Mouse (Mus musculus) embryonic facial prominence, embryonic 12.5 days (tissue): ENCODE data around the gene Hrg. TPM values are rescaled to one million over a fixed set of nuclear protein-coding genes. Genes with fewer than 3 reads are reported as not detected.

Experiments
- ATAC-seq: fragments of 200-750 bp; cut with Nextera tagmentation; 2 replicates; pipeline ENCODE4 v1.8.0; 2017; ENCODE audit not compliant: insufficient number of reproducible peaks, insufficient read depth, low FRiP score, low TSS enrichment
- H3K27ac ChIP-seq: fragments of 300-500 bp; sonication (generic); 2 replicates; pipeline ENCODE4 v1.5.1; 2016; ENCODE audit warnings: mild to moderate bottlenecking
- H3K27me3 ChIP-seq: fragments of 300-500 bp; sonication (generic); 2 replicates; pipeline ENCODE4 v1.6.1; 2016; ENCODE audit warnings: mild to moderate bottlenecking, moderate library complexity
- H3K36me3 ChIP-seq: fragments of 300-500 bp; sonication (generic); 2 replicates; pipeline ENCODE4 v1.6.1; 2016; ENCODE audit warnings: mild to moderate bottlenecking
- H3K4me1 ChIP-seq: fragments of 300-500 bp; sonication (generic); 2 replicates; pipeline ENCODE4 v1.6.1; 2016
- H3K4me2 ChIP-seq: fragments of 300-500 bp; sonication (generic); replicated peaks from 2 replicates; pipeline ENCODE4 v1.6.1; 2016; ENCODE audit warnings: mild to moderate bottlenecking, moderate library complexity
- H3K4me3 ChIP-seq: fragments of 300-500 bp; sonication (generic); 2 replicates; pipeline ENCODE4 v1.5.1; 2016; ENCODE audit warnings: mild to moderate bottlenecking
- H3K9ac ChIP-seq: fragments of 300-500 bp; sonication (generic); 2 replicates; pipeline ENCODE4 v1.6.1; 2016; ENCODE audit warnings: mild to moderate bottlenecking, moderate library complexity
- H3K9me3 ChIP-seq: fragments of 300-500 bp; sonication (generic); 2 replicates; pipeline ENCODE4 v1.6.1; 2016; ENCODE audit warnings: mild to moderate bottlenecking, moderate library complexity
- WGBS: fragments of 180-500 bp; shearing (Covaris S2); methylation state at CpG from one replicate; pipeline ENCODE4 v1.1.7; 2016; 5-methylcytosine and 5-hydroxymethylcytosine counted together
- polyA plus RNA-seq: library from polyadenylated mRNA; unstranded; fragments of >200 nt; fragmentation: Nextera tagmentation; extraction: Ambion mirVana; gene quantifications from 2 replicates; pipeline ENCODE4 v1.2.1, GENCODE M21; 2016

Gene Hrg
- polyA plus RNA-seq: not detected in 2 replicates

- H3K27ac ChIP-seq: no peak within 1 kb of the TSS
- WGBS: 92% methylated on average over 6 of the region's 6 CpGs
- no peaks in the 10 kb centered on the region for H3K9me3 ChIP-seq
- no peaks in the 10 kb centered on the region for H3K36me3 ChIP-seq
- H3K4me2 ChIP-seq: no peak within 1 kb of the TSS
- no peak within 1 kb of the TSS for H3K9ac ChIP-seq
- no peak for ATAC-seq
- no peaks in the 10 kb centered on the region for H3K27me3 ChIP-seq
- H3K4me1 ChIP-seq: no peaks in the 10 kb centered on the region
- no peak within 1 kb of the TSS for H3K4me3 ChIP-seq
These were observed at the start of gene Hrg for GRCm38 (mm10) chr16:22950840-22951395. TSS of gene Hrg (plus strand) at chr16:22951072.

GRCm38 (mm10) chr16:22901326-22901725, 49.5 kb upstream of the Hrg start:
- Histone ChIP-seq H3K4me2 (no peak overlapping the region), H3K4me3 (no peak overlapping the region), H3K4me1 (no peaks in the 10 kb centered on the region), H3K9ac (no peak overlapping the region), H3K27me3 (no peaks in the 10 kb centered on the region), H3K27ac (no peak overlapping the region), H3K36me3 (no peaks in the 10 kb centered on the region), H3K9me3 (no peaks in the 10 kb centered on the region)
- WGBS: 80% methylated on average over 3 of the region's 3 CpGs
- ATAC-seq: no peak

GRCm38 (mm10) chr16:22909290-22909689, 41.6 kb upstream of the Hrg start:
- Histone ChIP-seq H3K4me3 (no peak overlapping the region), H3K27me3 (no peaks in the 10 kb centered on the region), H3K9ac (no peak overlapping the region), H3K9me3 (no peaks in the 10 kb centered on the region), H3K4me2 (no peak overlapping the region), H3K4me1 (no peaks in the 10 kb centered on the region), H3K36me3 (no peaks in the 10 kb centered on the region), H3K27ac (no peak overlapping the region)
- no peak for ATAC-seq
- 86% methylated on average over 6 of the region's 6 CpGs for WGBS

- ATAC-seq: no peak
- 77% methylated on average over 3 of the region's 3 CpGs for WGBS
- no peak overlapping the region for H3K27ac ChIP-seq
- H3K4me2 ChIP-seq: no peak overlapping the region
- H3K9me3 ChIP-seq: no peaks in the 10 kb centered on the region
- no peak overlapping the region for H3K9ac ChIP-seq
- no peaks in the 10 kb centered on the region for H3K4me1 ChIP-seq
- no peaks in the 10 kb centered on the region for H3K27me3 ChIP-seq
- no peak overlapping the region for H3K4me3 ChIP-seq
- no peaks in the 10 kb centered on the region for H3K36me3 ChIP-seq
These were observed 38.9 kb upstream of the Hrg start for GRCm38 (mm10) chr16:22911986-22912385.

- Histone ChIP-seq H3K4me1 (no peaks in the 10 kb centered on the region), H3K9ac (no peak overlapping the region), H3K4me2 (no peak overlapping the region), H3K9me3 (no peaks in the 10 kb centered on the region), H3K27ac (no peak overlapping the region), H3K27me3 (no peaks in the 10 kb centered on the region), H3K4me3 (no peak overlapping the region), H3K36me3 (no peaks in the 10 kb centered on the region)
- ATAC-seq: no peak
- WGBS: 80% methylated on average over 6 of the region's 6 CpGs
These were observed 38.0 kb upstream of the Hrg start for GRCm38 (mm10) chr16:22912886-22913285.

GRCm38 (mm10) chr16:22914276-22914675, 36.6 kb upstream of the Hrg start:
- Histone ChIP-seq H3K4me1 (peaks cover 5% of the 10 kb centered on the region; the same call in 1 of the 2 replicates), H3K4me3 (no peak overlapping the region)
- no peak for ATAC-seq

GRCm38 (mm10) chr16:22918034-22918433, 32.8 kb upstream of the Hrg start, which contains the start of gene Fetub:
TSS of gene Fetub (plus strand) at chr16:22918334.
- Histone ChIP-seq H3K4me3 (no peak within 1 kb of the TSS), H3K9me3 (no peaks in the 10 kb centered on the region), H3K36me3 (no peaks in the 10 kb centered on the region), H3K4me2 (peak within 1 kb of the TSS; percentile 24; the same call in 1 of the 2 replicates), H3K4me1 (peaks cover 11% of the 10 kb centered on the region; the same call in 1 of the 2 replicates), H3K27me3 (no peaks in the 10 kb centered on the region), H3K27ac (no peak within 1 kb of the TSS), H3K9ac (no peak within 1 kb of the TSS)
- 86% methylated on average over 5 of the region's 5 CpGs for WGBS
- ATAC-seq: no peak

More at GRCm38 (mm10) chr16:22914276-22914675, 36.6 kb upstream of the Hrg start:
- Histone ChIP-seq H3K27me3 (no peaks in the 10 kb centered on the region), H3K27ac (no peak overlapping the region), H3K4me2 (no peak overlapping the region), H3K9me3 (no peaks in the 10 kb centered on the region), H3K36me3 (no peaks in the 10 kb centered on the region), H3K9ac (no peak overlapping the region)

GRCm38 (mm10) chr16:22918664-22919312, 32.1 kb upstream of the Hrg start:
- Histone ChIP-seq H3K27ac (no peak overlapping the region), H3K4me1 (peaks cover 11% of the 10 kb centered on the region; the same call in 1 of the 2 replicates), H3K9me3 (no peaks in the 10 kb centered on the region), H3K4me2 (peak overlapping the region; percentile 24; the same call in 1 of the 2 replicates), H3K27me3 (no peaks in the 10 kb centered on the region), H3K9ac (no peak overlapping the region), H3K36me3 (no peaks in the 10 kb centered on the region), H3K4me3 (no peak overlapping the region)
- peak; percentile 35; the same call in 1 of the 2 replicates for ATAC-seq
- 41% methylated on average over 15 of the region's 15 CpGs for WGBS

GRCm38 (mm10) chr16:22919971-22920854, 30.7 kb upstream of the Hrg start:
- H3K9ac ChIP-seq: no peak overlapping the region
- H3K36me3 ChIP-seq: no peaks in the 10 kb centered on the region
- WGBS: 46% methylated on average over 18 of the region's 18 CpGs
- H3K4me1 ChIP-seq: peaks cover 11% of the 10 kb centered on the region; the same call in 1 of the 2 replicates
- no peak overlapping the region for H3K27ac ChIP-seq
- peak; percentile 67; the same call in 1 of the 2 replicates for ATAC-seq
- no peak overlapping the region for H3K4me2 ChIP-seq
- no peaks in the 10 kb centered on the region for H3K9me3 ChIP-seq
- no peaks in the 10 kb centered on the region for H3K27me3 ChIP-seq
- no peak overlapping the region for H3K4me3 ChIP-seq

GRCm38 (mm10) chr16:22921761-22922160, 29.1 kb upstream of the Hrg start:
- no peak for ATAC-seq

GRCm38 (mm10) chr16:22922433-22922832, 28.4 kb upstream of the Hrg start:
- H3K4me3 ChIP-seq: no peak overlapping the region
- H3K27ac ChIP-seq: no peak overlapping the region
- no peak overlapping the region for H3K9ac ChIP-seq
- H3K9me3 ChIP-seq: no peaks in the 10 kb centered on the region
- no peak for ATAC-seq
- H3K4me2 ChIP-seq: no peak overlapping the region
- H3K36me3 ChIP-seq: no peaks in the 10 kb centered on the region
- H3K27me3 ChIP-seq: no peaks in the 10 kb centered on the region
- WGBS: 77% methylated on average over 4 of the region's 4 CpGs
- peaks cover 11% of the 10 kb centered on the region; the same call in 1 of the 2 replicates for H3K4me1 ChIP-seq

More at GRCm38 (mm10) chr16:22921761-22922160, 29.1 kb upstream of the Hrg start:
- Histone ChIP-seq H3K9me3 (no peaks in the 10 kb centered on the region), H3K36me3 (no peaks in the 10 kb centered on the region), H3K4me2 (no peak overlapping the region), H3K4me1 (peaks cover 11% of the 10 kb centered on the region; the same call in 1 of the 2 replicates), H3K27me3 (no peaks in the 10 kb centered on the region), H3K27ac (no peak overlapping the region), H3K9ac (no peak overlapping the region), H3K4me3 (no peak overlapping the region)
- 92% methylated on average over 5 of the region's 5 CpGs for WGBS
